Mouse (Mus musculus) heart, embryonic 11.5 days (tissue): ENCODE data around the gene Slc5a10. TPM values are rescaled to one million over a fixed set of nuclear protein-coding genes. Genes with fewer than 3 reads are reported as not detected.

Source experiments
- ATAC-seq: fragments of 200-750 bp; cut with Nextera tagmentation; replicated peaks from 2 replicates; pipeline ENCODE4 v1.8.0; 2017; ENCODE audit warnings: moderate library complexity; ENCODE audit not compliant: insufficient number of reproducible peaks, low FRiP score, low TSS enrichment
- H3K27ac ChIP-seq: fragments of 300-500 bp; sonication (generic); 2 replicates; pipeline ENCODE4 v1.5.1; 2014; ENCODE audit warnings: mild to moderate bottlenecking, low read depth, low read length
- H3K27me3 ChIP-seq: fragments of 300-500 bp; sonication (generic); 2 replicates; pipeline ENCODE4 v1.6.1; 2014; ENCODE audit warnings: mild to moderate bottlenecking, low read length, mixed read lengths; ENCODE audit not compliant: control insufficient read depth, insufficient read depth
- H3K36me3 ChIP-seq: fragments of 300-500 bp; sonication (generic); 2 replicates; pipeline ENCODE4 v1.6.1; 2014; ENCODE audit warnings: mild to moderate bottlenecking, low read length, moderate library complexity, mixed read lengths; ENCODE audit not compliant: control insufficient read depth, insufficient read depth
- H3K4me1 ChIP-seq: fragments of 300-500 bp; sonication (generic); 2 replicates; pipeline ENCODE4 v1.6.1; 2014; ENCODE audit warnings: low read length; ENCODE audit not compliant: control insufficient read depth, insufficient read depth
- H3K4me2 ChIP-seq: fragments of 300-500 bp; sonication (generic); 2 replicates; pipeline ENCODE4 v1.6.1; 2014; ENCODE audit warnings: mild to moderate bottlenecking, moderate library complexity
- H3K4me3 ChIP-seq: fragments of 300-500 bp; sonication (generic); 2 replicates; pipeline ENCODE4 v1.5.1; 2014; ENCODE audit warnings: low read depth, low read length
- H3K9ac ChIP-seq: fragments of 300-500 bp; sonication (generic); 2 replicates; pipeline ENCODE4 v1.6.1; 2014; ENCODE audit warnings: mild to moderate bottlenecking, low read depth, low read length, moderate library complexity
- H3K9me3 ChIP-seq: fragments of 300-500 bp; sonication (generic); replicated peaks from 2 replicates; pipeline ENCODE4 v1.6.1; 2016; ENCODE audit warnings: low read length; ENCODE audit not compliant: control insufficient read depth
- WGBS: fragments of 180-500 bp; shearing (Covaris S2); extraction: QIAGEN DNeasy Blood & Tissue Kit; methylation state at CpG from one replicate; pipeline ENCODE4 v1.1.7; 2014; ENCODE audit not compliant: insufficient replicate concordance; 5-methylcytosine and 5-hydroxymethylcytosine counted together
- polyA plus RNA-seq: library from polyadenylated mRNA; unstranded; fragments of >200 nt; fragmentation: Nextera tagmentation; extraction: Ambion mirVana; gene quantifications from 2 replicates; pipeline ENCODE4 v1.2.1, GENCODE M21; 2014

The Slc5a10 gene
- polyA plus RNA-seq, 1 experiment from 2014 or later: not detected

DNA sequence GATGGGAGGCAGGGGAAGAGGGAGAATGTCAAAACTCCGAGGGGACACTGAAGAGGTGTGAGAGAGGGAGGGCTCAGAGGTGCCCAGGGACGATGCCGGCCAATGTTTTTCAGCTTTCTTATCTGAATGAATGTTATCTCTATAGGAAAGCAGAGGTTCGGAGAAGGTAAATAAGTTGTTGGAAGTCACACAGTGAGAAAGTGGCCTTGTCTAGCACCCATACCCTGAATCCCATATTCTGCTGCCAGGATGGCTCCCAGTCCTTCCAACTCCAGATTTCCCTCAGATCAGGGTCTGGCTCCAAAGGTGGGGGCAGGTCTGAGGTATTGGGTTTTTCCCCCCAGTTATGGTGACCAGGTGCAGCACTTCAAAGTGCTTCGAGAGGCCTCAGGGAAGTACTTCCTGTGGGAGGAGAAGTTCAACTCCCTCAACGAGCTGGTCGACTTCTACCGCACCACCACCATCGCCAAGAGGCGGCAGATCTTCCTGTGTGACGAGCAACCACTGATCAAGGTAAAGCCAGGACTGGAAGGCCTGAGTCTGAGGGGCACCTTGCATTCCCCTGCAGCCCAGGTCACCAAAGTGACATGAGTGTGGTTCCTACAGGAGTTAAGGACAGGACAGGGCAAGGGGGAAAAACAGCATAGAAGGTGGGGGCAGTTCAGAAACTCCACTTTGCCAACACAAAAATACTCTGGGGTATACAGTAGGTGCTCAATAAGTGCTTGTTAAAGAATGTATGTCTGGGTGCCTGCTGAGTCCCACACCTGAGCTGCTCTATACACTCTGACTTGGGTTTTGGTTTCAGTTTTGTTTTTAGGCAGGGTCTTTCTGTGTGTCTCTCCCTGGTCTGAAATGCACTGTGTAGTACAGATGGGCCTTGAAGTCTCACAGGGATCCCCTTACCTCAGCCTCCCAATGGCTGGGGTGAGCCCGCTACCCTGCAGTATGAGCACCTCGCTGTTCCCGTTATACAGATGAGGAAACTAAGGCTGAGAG, 50.8 kb downstream of the Slc5a10 start:
- H3K27ac ChIP-seq: no peak overlapping the region
- H3K9ac ChIP-seq: no peak overlapping the region
- no peak overlapping the region for H3K4me2 ChIP-seq
- H3K4me1 ChIP-seq: peaks cover 4% of the 10 kb centered on the region; the same call in 1 of the 2 replicates
- no peak overlapping the region for H3K4me3 ChIP-seq
- H3K36me3 ChIP-seq: no peaks in the 10 kb centered on the region
- WGBS: 57% methylated on average over 14 of the region's 14 CpGs
- no peaks in the 10 kb centered on the region for H3K27me3 ChIP-seq
- H3K9me3 ChIP-seq: no peaks in the 10 kb centered on the region
- ATAC-seq: no peak

GRCm38 (mm10) chr11:61667782-61668181, 52.8 kb downstream of the Slc5a10 start:
- no peak overlapping the region for H3K4me2 ChIP-seq
- H3K27me3 ChIP-seq: no peaks in the 10 kb centered on the region
- H3K4me3 ChIP-seq: no peak overlapping the region
- no peaks in the 10 kb centered on the region for H3K9me3 ChIP-seq
- ATAC-seq: no peak
- no peaks in the 10 kb centered on the region for H3K36me3 ChIP-seq
- 79% methylated on average over 5 of the region's 5 CpGs for WGBS
- H3K4me1 ChIP-seq: no peaks in the 10 kb centered on the region; the same call in 1 of the 2 replicates
- H3K9ac ChIP-seq: no peak overlapping the region
- no peak overlapping the region for H3K27ac ChIP-seq

- ATAC-seq: no peak
- no peaks in the 10 kb centered on the region; the same call in 1 of the 2 replicates for H3K4me1 ChIP-seq
- WGBS: 83% methylated on average over 5 of the region's 5 CpGs
- no peaks in the 10 kb centered on the region for H3K9me3 ChIP-seq
- H3K9ac ChIP-seq: no peak overlapping the region
- no peaks in the 10 kb centered on the region for H3K27me3 ChIP-seq
- H3K27ac ChIP-seq: no peak overlapping the region
- H3K4me3 ChIP-seq: no peak overlapping the region
- H3K36me3 ChIP-seq: no peaks in the 10 kb centered on the region
- no peak overlapping the region for H3K4me2 ChIP-seq
These were observed 53.4 kb downstream of the Slc5a10 start for GRCm38 (mm10) chr11:61667248-61667647.

- 0 out of 2 replicates have a peak, but pooled peaks have one; percentile 12 for ATAC-seq
- WGBS: 42% methylated on average over 7 of the region's 7 CpGs
- no peak overlapping the region for H3K27ac ChIP-seq
- no peak overlapping the region for H3K4me3 ChIP-seq
- no peak overlapping the region for H3K9ac ChIP-seq
- no peaks in the 10 kb centered on the region; the same call in 1 of the 2 replicates for H3K4me1 ChIP-seq
- H3K4me2 ChIP-seq: no peak overlapping the region
- H3K9me3 ChIP-seq: no peaks in the 10 kb centered on the region
- no peaks in the 10 kb centered on the region for H3K36me3 ChIP-seq
- 0 out of 2 replicates have a peak, but pooled peaks cover 2% of the 10 kb centered on the region for H3K27me3 ChIP-seq
These were observed 54.4 kb downstream of the Slc5a10 start for GRCm38 (mm10) chr11:61665991-61666799.

GRCm38 (mm10) chr11:61665401-61665800, 55.2 kb downstream of the Slc5a10 start:
- H3K4me1 ChIP-seq: no peaks in the 10 kb centered on the region; the same call in 1 of the 2 replicates
- H3K9ac ChIP-seq: 0 out of 2 replicates have a peak overlapping the region, but pooled peaks have one; percentile 16
- 70% methylated on average over 4 of the region's 4 CpGs for WGBS
- no peak overlapping the region for H3K4me3 ChIP-seq
- H3K27me3 ChIP-seq: 0 out of 2 replicates have a peak, but pooled peaks cover 2% of the 10 kb centered on the region
- no peaks in the 10 kb centered on the region for H3K9me3 ChIP-seq
- no peak overlapping the region for H3K27ac ChIP-seq
- H3K4me2 ChIP-seq: no peak overlapping the region
- H3K36me3 ChIP-seq: no peaks in the 10 kb centered on the region
- ATAC-seq: no peak

DNA sequence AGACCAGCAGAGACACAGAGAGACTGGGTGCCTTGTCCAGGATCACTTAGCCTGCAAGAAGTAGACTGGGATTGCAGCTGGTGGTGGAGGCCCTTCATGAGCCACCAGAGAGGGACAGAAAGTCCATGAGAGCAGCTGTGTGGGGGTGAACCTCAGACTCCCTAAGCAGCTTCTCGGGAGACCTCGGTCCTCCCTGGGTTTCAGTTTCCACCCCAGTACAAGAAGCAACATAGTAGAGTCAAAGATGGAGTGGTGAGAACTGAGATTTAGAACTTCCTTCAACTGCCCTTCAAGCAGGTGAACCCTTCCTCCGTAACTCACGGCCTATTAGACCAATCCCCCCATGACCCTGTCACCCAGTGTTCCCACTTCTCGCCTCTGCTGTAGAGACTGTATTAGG, 58.4 kb downstream of the Slc5a10 start:
- H3K4me2 ChIP-seq: no peak overlapping the region
- 90% methylated on average over 5 of the region's 5 CpGs for WGBS
- no peak for ATAC-seq
- H3K27me3 ChIP-seq: 0 out of 2 replicates have a peak, but pooled peaks cover 4% of the 10 kb centered on the region
- H3K27ac ChIP-seq: no peak overlapping the region
- H3K36me3 ChIP-seq: no peaks in the 10 kb centered on the region
- H3K4me3 ChIP-seq: no peak overlapping the region
- no peaks in the 10 kb centered on the region for H3K9me3 ChIP-seq
- no peak overlapping the region for H3K9ac ChIP-seq
- no peaks in the 10 kb centered on the region for H3K4me1 ChIP-seq

- H3K36me3 ChIP-seq: no peaks in the 10 kb centered on the region
- H3K27me3 ChIP-seq: 0 out of 2 replicates have a peak, but pooled peaks cover 4% of the 10 kb centered on the region
- H3K27ac ChIP-seq: no peak overlapping the region
- WGBS: 71% methylated on average over 7 of the region's 7 CpGs
- no peak overlapping the region for H3K4me3 ChIP-seq
- no peak overlapping the region for H3K4me2 ChIP-seq
- no peak overlapping the region for H3K9ac ChIP-seq
- no peak for ATAC-seq
- no peaks in the 10 kb centered on the region for H3K4me1 ChIP-seq
- H3K9me3 ChIP-seq: no peaks in the 10 kb centered on the region
These were observed 59.7 kb downstream of the Slc5a10 start for GRCm38 (mm10) chr11:61660806-61661392.

- H3K4me1 ChIP-seq: no peaks in the 10 kb centered on the region
- 0 out of 2 replicates have a peak, but pooled peaks cover 4% of the 10 kb centered on the region for H3K27me3 ChIP-seq
- no peaks in the 10 kb centered on the region for H3K36me3 ChIP-seq
- no peak overlapping the region for H3K9ac ChIP-seq
- H3K9me3 ChIP-seq: no peaks in the 10 kb centered on the region
- no peak overlapping the region for H3K27ac ChIP-seq
- no peak overlapping the region for H3K4me2 ChIP-seq
- WGBS: 82% methylated on average over 8 of the region's 8 CpGs
- H3K4me3 ChIP-seq: no peak overlapping the region
- no peak for ATAC-seq
These were observed 60.6 kb downstream of the Slc5a10 start for GRCm38 (mm10) chr11:61660001-61660400.
